Mouse (Mus musculus): Measurements from ENCODE around the gene Rnf8.

DNA sequence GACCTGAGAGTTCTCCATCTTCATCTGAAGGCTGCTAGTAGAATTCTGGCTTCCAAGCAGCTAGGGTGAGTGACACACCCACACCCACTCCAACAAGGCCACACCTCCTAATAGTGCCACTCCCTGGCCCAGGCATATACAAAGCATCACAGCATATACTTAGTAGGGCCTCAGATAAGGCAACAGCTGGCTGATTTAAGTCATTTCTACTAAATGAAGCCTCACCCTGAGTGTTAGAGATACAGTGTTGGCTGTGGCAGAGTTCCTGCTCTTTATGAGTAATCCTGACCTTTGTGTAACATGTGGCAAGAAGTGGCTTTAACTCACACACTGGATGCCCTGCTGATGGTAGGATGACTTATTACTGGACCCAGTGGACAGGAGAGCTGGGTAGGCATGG lies 55.3 kb downstream of the Rnf8 start:
- TF ChIP-seq CTCF (IDR thresholded peaks at IDR 0.05; ENCODE audit: low read depth, low read length) (no peak), GATA1 (IDR thresholded peaks at IDR 0.05; ENCODE audit: borderline replicate concordance, low read length) (no peak), POLR2AphosphoS5 (IDR thresholded peaks at IDR 0.05; ENCODE audit: insufficient replicate concordance, low read depth, low read length) (no peak), TAL1 (conservative IDR thresholded peaks at IDR 0.05; ENCODE audit: low read depth, low read length) (no peak)
